Mouse (Mus musculus) CH12.LX (cell line): ENCODE results near the gene Ctdspl.

Experiments used
- CHD2 ChIP-seq: IDR thresholded peaks from 2 replicates; pipeline ENCODE4 v1.6.1; 2011; ENCODE audit warnings: low read length, improper control_type of control experiment
- CTCF ChIP-seq, 2 experiments: IDR thresholded peaks in 1 of 2; conservative IDR thresholded peaks in 1 of 2; 2 replicates each; pipeline ENCODE4 v1.5.1; 2011 to 2012; ENCODE audit warnings: low read depth in 2 of 2, low read length in 2 of 2, improper control_type of control experiment in 1 of 2, inconsistent platforms in 1 of 2, mild to moderate bottlenecking in 1 of 2, moderate library complexity in 1 of 2
- GABPA ChIP-seq: IDR thresholded peaks from 2 replicates; pipeline ENCODE4 v1.6.1; 2012; ENCODE audit warnings: low read depth, low read length, improper control_type of control experiment, inconsistent platforms; ENCODE audit not compliant: insufficient replicate concordance
- MAX ChIP-seq: IDR thresholded peaks from 2 replicates; pipeline ENCODE4 v1.6.1; 2011; ENCODE audit warnings: low read length, improper control_type of control experiment
- MXI1 ChIP-seq: IDR thresholded peaks from 2 replicates; pipeline ENCODE4 v1.6.1; 2011; ENCODE audit warnings: mild to moderate bottlenecking, low read depth, low read length, improper control_type of control experiment
- MYC ChIP-seq: IDR thresholded peaks from 2 replicates; pipeline ENCODE4 v1.6.1; 2011; ENCODE audit warnings: low read depth, mild to moderate bottlenecking, improper control_type of control experiment, low read length
- PAX5 ChIP-seq: IDR thresholded peaks from 2 replicates; pipeline ENCODE4 v1.6.1; 2012; ENCODE audit warnings: low read length, inconsistent platforms, mixed read lengths
- POLR2A ChIP-seq: IDR thresholded peaks from 2 replicates; pipeline ENCODE4 v1.6.1; 2011; ENCODE audit warnings: low read depth, mild to moderate bottlenecking, improper control_type of control experiment, low read length

DNA sequence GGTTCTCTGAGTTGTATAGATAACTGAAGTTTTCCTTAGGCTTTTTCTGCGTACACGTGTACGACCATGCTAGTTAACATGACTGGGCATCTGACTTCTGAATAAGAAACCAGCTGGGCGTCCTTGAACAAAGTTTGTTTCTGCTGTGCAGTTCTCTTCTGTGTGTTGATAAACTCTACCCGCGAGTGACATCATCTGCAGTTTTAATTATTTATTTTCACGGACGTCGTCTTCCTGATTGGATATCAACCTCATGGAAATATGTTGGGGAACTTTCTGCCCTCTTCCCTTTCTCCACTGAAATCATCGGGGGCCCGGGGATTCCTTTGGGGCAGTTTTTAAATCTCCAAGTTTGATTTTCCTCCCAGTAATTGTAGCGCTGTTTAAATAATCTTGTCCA lies 8.1 kb downstream of the Ctdspl start:
- TF ChIP-seq CHD2 = no peak
- TF ChIP-seq POLR2A = no peak
- no peak for TF ChIP-seq MYC
- TF ChIP-seq CTCF (conservative IDR thresholded peaks at IDR 0.05 in 1 of 2, IDR thresholded peaks at IDR 0.05 in 1 of 2; ENCODE audit: low read depth in 2 of 2, low read length in 2 of 2) = no peak
- TF ChIP-seq GABPA = no peak
- TF ChIP-seq MXI1 = no peak
- no peak for TF ChIP-seq MAX
- TF ChIP-seq PAX5 = no peak
